Mouse (Mus musculus) adrenal gland, adult 8-10 months (tissue): ENCODE measurements around the gene Gm45837. TPM values are rescaled to one million over a fixed set of nuclear protein-coding genes. Genes with fewer than 3 reads are reported as not detected.

Experiments used
- DNase-seq: peaks from one replicate; pipeline ENCODE4 v3.0.0; 2022
- total RNA-seq, 4 experiments: library from RNA; stranded (reverse); gene quantifications; 2 replicates each; pipeline ENCODE4 v1.2.4; 2022

The Gm45837 gene
- total RNA-seq, 4 experiments from 2014 or later, result 4.4 to 8.6 TPM; not detected in 2

- DNase-seq, result no peak
Measured at GRCm38 (mm10) chr7:101443093-101443492, 32.4 kb downstream of the Gm45837 start.

DNA sequence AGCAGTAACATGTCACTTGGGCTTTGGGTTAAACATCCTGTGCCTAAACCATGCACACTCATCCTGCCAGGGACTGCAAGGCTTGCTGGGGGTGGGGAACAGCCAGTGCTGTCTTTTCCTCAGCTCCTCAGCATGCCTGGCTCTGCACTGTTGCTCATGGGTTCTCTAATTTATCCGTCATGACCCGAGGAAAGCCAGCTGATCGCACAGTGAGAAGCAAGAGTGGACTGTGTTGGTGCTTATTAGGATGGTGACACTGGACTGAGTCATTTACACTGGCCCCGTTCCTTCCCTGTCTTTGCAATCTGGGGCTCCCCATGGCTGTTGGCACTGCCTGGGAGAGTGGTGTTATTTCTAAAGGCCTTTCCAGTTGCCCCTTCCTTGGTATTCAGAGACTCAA is 33.5 kb downstream of the Gm45837 start:
- DNase-seq, result no peak

DNA sequence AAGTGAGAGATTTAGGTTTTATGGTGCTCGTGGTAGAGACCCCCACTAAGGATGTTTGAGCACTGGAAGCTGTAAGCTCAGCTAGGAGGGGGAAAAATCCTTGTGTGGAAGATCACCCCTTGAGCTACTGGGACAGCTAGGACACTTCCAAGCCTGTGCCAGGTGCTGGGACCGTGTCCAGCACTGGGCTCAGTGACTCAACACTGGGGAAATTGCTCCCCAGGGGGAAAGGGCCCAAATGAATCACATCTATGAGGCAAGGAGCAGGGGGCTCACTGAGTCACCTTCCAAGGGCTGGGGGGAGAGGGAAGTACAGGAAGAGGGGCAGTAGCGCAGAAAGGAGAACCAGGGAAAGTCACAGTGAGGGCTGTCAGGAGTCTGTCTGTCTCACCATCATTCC is 39.2 kb downstream of the Gm45837 start:
- DNase-seq, result no peak

DNA sequence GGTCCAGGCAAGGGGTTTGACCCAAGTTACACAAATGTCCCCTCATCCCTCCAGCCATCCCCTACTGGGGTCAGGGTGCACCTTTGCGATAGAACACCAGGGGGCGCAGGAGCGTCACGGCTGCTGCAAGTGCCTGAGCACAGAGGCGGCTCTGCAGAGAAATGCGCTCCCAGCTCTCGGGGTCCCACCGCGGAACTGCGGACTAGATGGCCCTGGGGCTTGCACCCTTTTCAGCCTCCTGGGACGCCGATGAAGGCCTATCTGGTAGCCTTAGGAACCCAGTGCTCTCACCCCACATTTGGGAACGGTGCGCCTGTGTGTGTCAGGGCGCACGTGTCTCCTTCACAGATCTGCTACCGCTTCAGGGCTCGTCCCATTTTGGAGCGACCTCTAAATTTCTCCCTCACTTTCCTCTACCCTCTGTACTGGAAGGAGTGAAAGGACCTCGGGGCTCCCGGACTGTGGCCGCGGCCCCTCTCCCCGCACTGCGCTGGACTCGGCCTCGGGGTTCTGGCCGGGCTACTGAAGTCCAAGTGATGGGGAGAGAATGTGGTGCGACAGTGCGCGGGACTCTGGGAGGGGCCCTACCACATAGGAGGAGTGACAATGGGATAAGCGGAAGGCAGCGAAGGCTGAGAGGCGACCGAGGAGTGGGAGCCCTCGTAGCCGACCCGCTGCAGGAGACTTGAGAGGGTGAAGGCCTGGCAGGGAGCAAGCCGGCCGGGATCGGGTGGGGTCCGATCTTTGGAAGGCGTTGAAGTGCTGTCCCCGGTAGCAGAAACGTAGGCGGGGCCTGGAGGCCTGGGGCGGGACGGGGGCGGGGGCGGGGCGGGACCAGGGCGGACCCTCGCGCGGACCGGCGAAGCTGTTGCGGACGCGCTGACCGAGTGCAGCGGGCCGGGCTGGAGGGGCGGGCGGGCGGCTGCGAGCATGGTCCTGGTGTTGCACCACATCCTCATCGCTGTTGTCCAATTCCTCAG is 40.0 kb downstream of the Gm45837 start:
- DNase-seq, result peak; percentile 75

GRCm38 (mm10) chr7:101452669-101453068 is 42.0 kb downstream of the Gm45837 start:
- no peak for DNase-seq

DNA sequence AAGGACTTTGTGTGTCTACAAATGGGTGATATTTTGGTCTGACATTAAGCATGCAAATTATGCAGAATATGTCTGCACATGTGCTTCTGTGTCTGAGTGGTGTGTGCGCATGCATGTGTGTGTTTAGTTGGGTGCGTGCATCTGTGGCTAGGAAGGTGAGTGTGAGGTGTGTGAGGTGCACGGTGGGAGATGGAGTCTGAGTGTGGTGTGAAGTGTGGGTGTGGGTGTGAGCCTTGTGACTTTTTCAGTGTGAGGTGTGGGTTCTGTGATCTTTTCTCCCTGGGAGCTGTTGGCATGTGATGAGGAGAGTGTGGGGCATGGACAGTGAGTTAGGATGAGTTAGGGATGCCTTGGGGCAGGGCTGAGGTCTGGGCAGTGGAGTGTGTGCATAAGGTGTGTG is 42.6 kb downstream of the Gm45837 start:
- DNase-seq, result no peak

DNA sequence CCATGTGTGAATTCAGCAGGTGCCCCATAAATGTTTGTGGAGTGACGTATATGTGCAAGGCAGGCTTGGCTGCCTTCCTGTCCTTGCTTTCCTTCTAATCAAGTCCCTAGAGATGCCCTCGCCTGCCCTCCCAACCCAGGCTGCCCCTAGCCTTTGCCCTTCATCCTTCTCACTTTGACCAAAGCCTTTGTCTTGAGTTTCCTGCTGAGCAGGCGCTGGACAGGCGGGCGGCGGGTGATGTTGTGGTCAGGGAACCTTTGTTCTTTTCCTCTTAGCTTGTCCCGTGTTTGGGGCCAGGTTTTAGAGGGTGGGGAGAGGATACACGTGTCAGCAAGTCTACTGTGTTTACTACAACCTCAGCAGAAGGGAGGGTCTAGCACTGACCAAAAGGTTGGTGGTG is 43.0 kb downstream of the Gm45837 start:
- peak; percentile 67 for DNase-seq

DNA sequence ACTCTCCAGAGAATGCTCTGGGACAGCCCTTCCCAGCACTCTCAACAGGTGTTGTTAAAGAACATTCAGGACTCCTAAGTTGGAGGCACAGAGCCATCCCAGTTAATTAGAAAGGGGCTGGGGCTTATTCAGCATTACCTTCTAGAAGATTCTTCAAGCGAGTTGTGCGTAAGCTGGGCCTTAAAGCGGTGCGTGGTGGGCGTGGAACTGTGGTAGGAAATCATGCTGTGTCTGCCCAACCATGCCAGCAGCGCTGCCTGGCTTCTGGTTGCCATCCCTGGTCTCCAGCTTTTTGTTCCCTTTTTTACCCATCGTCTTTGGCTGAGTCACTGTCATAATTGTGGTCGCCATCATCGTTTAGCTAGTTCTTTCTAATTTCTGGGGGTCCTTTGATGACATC is 43.8 kb downstream of the Gm45837 start:
- DNase-seq, result no peak

DNA sequence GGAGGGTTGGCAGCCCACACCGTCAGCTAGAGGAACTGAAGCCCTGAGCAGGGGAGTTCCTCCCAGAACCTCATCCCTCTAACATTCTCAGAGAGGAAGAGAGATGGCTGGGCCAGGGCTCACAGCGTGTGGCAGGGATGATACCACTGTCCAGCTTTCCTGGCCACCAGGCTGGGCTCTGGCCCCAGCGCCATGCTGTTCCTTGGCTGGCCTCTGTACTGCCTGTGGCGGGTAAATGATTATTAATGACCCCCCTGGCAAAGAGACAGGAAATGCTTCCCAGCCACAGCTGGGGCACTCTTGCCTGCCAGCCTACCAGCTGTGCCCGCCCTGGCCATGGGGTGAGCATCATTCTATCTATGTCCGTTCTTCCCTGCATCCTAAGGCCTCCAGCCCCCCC is 44.5 kb downstream of the Gm45837 start:
- DNase-seq, result no peak

DNA sequence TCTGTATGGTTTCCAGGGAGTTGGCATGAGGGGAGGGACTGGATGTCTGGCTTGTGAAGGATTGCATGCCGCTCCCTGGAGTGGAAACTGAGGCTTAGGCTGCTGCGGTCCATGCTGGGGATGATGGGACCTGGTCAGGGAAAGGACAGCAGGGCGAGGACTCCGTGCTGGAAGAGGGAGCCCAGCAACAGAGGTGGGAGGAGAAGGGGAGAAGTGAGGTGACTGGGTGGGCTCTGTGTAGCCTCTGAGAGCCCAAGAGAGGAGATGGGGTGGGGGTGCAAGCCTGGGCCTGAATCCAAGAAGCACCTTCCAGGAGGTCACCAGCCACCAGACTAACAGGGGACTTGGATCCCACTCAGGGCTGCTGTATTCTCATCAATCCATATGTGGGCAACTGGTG is 45.6 kb downstream of the Gm45837 start:
- DNase-seq, result no peak

- DNase-seq, result no peak
Measured at GRCm38 (mm10) chr7:101456789-101457188, 46.1 kb downstream of the Gm45837 start.

GRCm38 (mm10) chr7:101457283-101457682 is 46.6 kb downstream of the Gm45837 start:
- no peak for DNase-seq

DNA sequence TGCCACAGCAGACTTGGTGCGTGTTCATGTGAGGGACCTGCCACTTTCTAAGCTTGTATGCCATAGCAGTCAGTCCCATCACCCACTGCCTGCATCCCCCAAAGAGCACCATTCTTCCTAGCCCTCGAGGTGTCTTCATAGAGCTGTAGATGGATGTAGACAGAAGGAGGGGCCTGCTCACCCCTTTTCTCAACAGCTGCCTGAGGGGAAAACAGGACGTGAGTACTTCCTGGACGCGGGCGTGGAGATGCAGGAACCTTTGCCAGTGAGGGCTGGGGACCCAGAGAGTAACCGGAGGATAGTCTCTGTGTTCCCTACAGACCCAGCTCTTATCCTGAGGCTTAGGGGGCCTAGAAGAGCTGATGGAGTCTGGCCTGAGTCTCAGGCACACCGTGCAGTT is 47.1 kb downstream of the Gm45837 start:
- DNase-seq, result no peak

GRCm38 (mm10) chr7:101458278-101458781 is 47.6 kb downstream of the Gm45837 start:
- no peak for DNase-seq

DNA sequence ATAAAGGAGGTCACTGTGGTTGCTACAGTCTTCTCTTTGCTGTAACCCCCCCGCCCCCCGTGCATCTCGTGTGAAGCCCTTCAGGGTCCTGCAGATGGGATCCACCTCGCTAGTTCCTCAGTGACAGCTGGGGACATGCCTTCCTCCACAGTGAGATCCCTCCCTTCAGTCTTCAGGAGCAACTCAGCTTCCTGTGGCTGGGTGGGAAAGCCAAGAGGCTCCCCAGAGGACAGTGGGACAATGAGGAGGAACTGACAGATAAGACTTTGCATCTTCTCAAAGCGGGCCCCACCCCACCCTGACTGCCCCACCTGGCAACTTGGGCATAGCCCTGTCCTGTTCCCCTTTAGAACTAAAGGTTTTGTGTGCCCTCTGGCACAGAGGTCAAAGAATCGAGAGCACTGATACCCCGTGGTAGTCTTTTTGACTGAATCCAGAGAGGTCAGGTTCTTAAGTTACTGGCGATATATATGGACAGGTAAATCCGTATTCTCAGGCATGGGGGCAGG is 48.7 kb downstream of the Gm45837 start:
- no peak for DNase-seq

DNA sequence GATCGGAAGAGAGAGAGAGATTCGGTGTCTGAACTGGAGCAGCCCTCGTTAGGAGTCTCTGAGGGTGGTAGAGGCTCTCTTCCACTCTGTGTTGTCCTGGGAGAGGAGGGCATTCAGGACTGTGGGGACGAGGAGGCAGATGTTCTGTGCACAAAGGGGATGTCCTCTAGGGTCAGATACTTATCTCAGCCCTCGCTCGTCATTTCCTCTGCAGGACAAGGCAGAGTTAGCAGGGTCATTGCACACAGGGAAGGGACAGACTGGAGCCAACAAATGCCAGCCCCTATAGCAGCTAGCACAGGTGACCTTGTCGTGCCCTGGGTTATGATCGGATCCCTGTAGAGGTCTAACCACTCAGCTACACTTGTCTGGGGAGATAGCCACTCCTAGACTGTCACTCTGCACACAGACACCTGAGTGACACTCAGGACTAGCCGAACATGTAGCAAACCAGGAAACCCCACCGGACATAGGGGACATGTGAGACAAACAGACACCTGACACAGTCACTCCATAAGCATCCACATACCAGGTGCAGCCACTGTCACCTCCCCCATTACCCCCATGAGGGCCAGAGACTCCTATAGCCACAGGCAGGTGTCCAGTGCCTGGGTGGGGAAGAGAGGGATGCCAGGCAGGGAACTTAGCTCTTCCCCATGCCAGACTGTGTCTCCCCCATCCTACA is 49.4 kb downstream of the Gm45837 start:
- no peak for DNase-seq

DNA sequence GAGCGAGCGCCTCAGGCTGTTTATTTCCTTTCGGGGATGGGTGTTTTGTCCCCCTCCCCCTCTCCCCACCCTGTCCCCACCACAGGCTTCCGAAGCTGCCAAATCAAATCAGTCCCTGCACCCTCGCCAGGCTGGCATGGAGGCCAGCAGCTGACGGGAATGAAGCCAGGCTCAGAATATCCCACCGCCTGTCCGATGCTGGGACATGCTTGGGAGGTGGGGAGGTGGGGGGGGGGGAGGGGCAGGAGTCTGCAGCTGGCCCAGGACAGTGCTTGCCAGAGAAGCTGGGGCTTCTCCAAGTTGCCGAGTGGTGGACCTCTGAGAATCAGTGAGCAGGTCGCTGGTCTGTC is 49.9 kb downstream of the Gm45837 start:
- no peak for DNase-seq

- no peak for DNase-seq
Measured at GRCm38 (mm10) chr7:101461571-101461970, 50.9 kb downstream of the Gm45837 start.

DNA sequence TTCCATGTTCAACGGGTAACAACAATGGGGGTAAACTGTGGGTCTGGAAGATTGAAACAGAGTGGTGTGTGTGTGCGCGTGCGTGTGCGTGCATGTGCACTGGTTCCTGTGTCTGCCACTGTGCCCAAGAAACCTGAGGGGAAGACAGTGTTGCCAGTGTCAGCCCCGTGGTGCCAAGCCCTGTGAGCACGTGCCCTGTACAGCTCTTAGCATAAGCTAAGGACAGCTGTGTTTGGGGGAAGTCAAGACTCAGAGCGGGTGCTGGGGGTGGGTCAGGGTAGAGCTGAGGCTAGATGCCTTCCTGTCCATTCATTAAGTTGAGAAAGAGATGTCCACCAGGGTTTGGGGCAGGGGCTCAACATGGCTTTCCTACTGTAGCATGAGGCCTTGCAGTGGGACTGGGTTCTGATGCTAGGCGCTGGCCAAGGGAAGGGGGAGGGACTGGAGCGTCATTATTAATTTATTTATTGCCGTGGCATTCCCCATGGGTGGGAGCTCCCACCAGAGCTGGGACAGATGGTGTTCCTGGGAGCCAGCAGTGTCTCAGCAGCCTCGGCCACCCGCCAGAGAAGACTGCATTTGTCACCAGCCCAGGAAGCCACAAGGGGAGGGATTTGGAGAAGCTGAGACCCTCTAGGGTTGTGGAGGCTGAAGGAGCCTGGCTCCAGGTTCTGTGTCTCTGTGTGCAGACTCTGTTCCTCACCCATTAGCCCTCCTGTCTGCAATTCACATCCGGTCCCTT is 51.8 kb downstream of the Gm45837 start:
- no peak for DNase-seq

- no peak for DNase-seq
Measured at GRCm38 (mm10) chr7:101463665-101464271, 53.1 kb downstream of the Gm45837 start.

- no peak for DNase-seq
Measured at GRCm38 (mm10) chr7:101464927-101465326, 54.2 kb downstream of the Gm45837 start.

- DNase-seq, result peak; percentile 64
Measured at GRCm38 (mm10) chr7:101465392-101465791, 54.7 kb downstream of the Gm45837 start.
